ENCODE assay signal across 28 mouse cellular contexts in genomic region chr14:47049051-47049450, GRCm38 (mm10).
DNase-seq lines count a peak whose midpoint lies in the region; ATAC-seq lines count a peak whose summit lies in the region.
"Had no signal": no experiment of that assay in that cellular context is flagged by ENCODE, and none has a peak within 500 bp of the region (broad histone marks: within the 10 kb centered on the region; RNA-seq: fewer than 3 reads in every experiment).

No protein-coding gene starts in this region.

- no peak overlapping the region for H3K4me3 ChIP-seq in forebrain, embryonic 10.5 days
- no peak overlapping the region for H3K4me3 ChIP-seq in intestine, embryonic 16.5 days (ENCODE audit: low read length)
- H3K4me3 ChIP-seq: erythroblast, embryonic 14.5 days; forebrain, embryonic 13.5 days; heart, embryonic 10.5 days; hindbrain, embryonic 12.5 days; liver, embryonic 13.5 days; megakaryocyte, embryonic 14.5 days; midbrain, embryonic 12.5 days; myocyte; neural tube, embryonic 12.5 days had no signal

- intact Hi-C loops in gastrocnemius, postnatal 14 days (cut with DNase I; ENCODE audit: low total_unique reads): no loop called here

- no peak overlapping the region for H3K27ac ChIP-seq in forebrain, embryonic 10.5 days
- no peak overlapping the region for H3K27ac ChIP-seq in intestine, embryonic 16.5 days (ENCODE audit: low read length)
- H3K27ac ChIP-seq: forebrain, embryonic 13.5 days; heart, embryonic 10.5 days; hindbrain, embryonic 12.5 days; liver, embryonic 13.5 days; midbrain, embryonic 12.5 days; neural tube, embryonic 12.5 days had no signal

- 93% methylated on average over 6 of the region's 6 CpGs for WGBS in forebrain, embryonic 10.5 days
- WGBS in intestine, embryonic 16.5 days: 91% methylated on average over 6 of the region's 6 CpGs

- no peak for ATAC-seq in intestine, embryonic 16.5 days
- ATAC-seq: forebrain, embryonic 13.5 days; lung, postnatal 0 days had no signal

- no peak overlapping the region for H3K4me2 ChIP-seq in intestine, embryonic 16.5 days (ENCODE audit: low read depth, low read length)
- H3K4me2 ChIP-seq: forebrain, embryonic 13.5 days; hindbrain, embryonic 12.5 days; liver, embryonic 13.5 days; midbrain, embryonic 12.5 days; neural tube, embryonic 12.5 days had no signal

- no peak overlapping the region for H3K9ac ChIP-seq in intestine, embryonic 16.5 days (ENCODE audit: low read depth, low read length)
- H3K9ac ChIP-seq: forebrain, embryonic 13.5 days; hindbrain, embryonic 12.5 days; liver, embryonic 13.5 days; midbrain, embryonic 12.5 days; neural tube, embryonic 12.5 days had no signal

- no peaks in the 10 kb centered on the region for H3K27me3 ChIP-seq in forebrain, embryonic 10.5 days (ENCODE audit: poor library complexity, severe bottlenecking)
- no peaks in the 10 kb centered on the region for H3K27me3 ChIP-seq in intestine, embryonic 16.5 days (replicated peaks; ENCODE audit: control insufficient read depth, insufficient read depth, low read length)
- H3K27me3 ChIP-seq: forebrain, embryonic 13.5 days; hindbrain, embryonic 12.5 days; liver, embryonic 13.5 days; midbrain, embryonic 12.5 days; neural tube, embryonic 12.5 days had no signal

- no peaks in the 10 kb centered on the region for H3K36me3 ChIP-seq in forebrain, embryonic 10.5 days (replicated peaks)
- no peaks in the 10 kb centered on the region for H3K36me3 ChIP-seq in intestine, embryonic 16.5 days (ENCODE audit: control insufficient read depth, insufficient read depth, low read length)
- H3K36me3 ChIP-seq: hindbrain, embryonic 12.5 days; liver, embryonic 13.5 days; midbrain, embryonic 12.5 days; neural tube, embryonic 12.5 days had no signal

- H3K4me1 ChIP-seq in forebrain, embryonic 10.5 days: no peaks in the 10 kb centered on the region
- no peaks in the 10 kb centered on the region for H3K4me1 ChIP-seq in intestine, embryonic 16.5 days (ENCODE audit: control insufficient read depth, insufficient read depth, low read length)
- H3K4me1 ChIP-seq: forebrain, embryonic 13.5 days; hindbrain, embryonic 12.5 days; liver, embryonic 13.5 days; megakaryocyte, embryonic 14.5 days; midbrain, embryonic 12.5 days; neural tube, embryonic 12.5 days had no signal

- no peaks in the 10 kb centered on the region for H3K9me3 ChIP-seq in forebrain, embryonic 10.5 days
- H3K9me3 ChIP-seq in intestine, embryonic 16.5 days (ENCODE audit: control insufficient read depth, low read length): no peaks in the 10 kb centered on the region
- H3K9me3 ChIP-seq: forebrain, embryonic 13.5 days; heart, embryonic 10.5 days; hindbrain, embryonic 12.5 days; liver, embryonic 13.5 days; megakaryocyte, embryonic 14.5 days; midbrain, embryonic 12.5 days; neural tube, embryonic 12.5 days had no signal

- peak; percentile 42 for DNase-seq in 3134 (ENCODE audit: extremely low read depth, insufficient read length, low spot score)
- DNase-seq in 3T3-L1 (ENCODE audit: low read depth, low spot score): peak; percentile 22
- peak; percentile 4 for DNase-seq in adipocyte (ENCODE audit: low spot score)
- DNase-seq in layer of hippocampus, adult 9-10 months (ENCODE audit: low spot score): peak; percentile 8
- no peak for DNase-seq in forebrain, embryonic 10.5 days (ENCODE audit: extremely low spot score, low spot score)
- no peak for DNase-seq in gastrocnemius, postnatal 14 days
- no peak for DNase-seq in adrenal gland, adult 8-10 months
- DNase-seq: adrenal gland, postnatal 25 days; cerebellum, adult 2 months; cerebellum, postnatal 14 days; gastrocnemius, postnatal 10 days; heart, postnatal 36 days; kidney, adult 11 months; kidney, postnatal 14 days; left cerebral cortex, postnatal 4 days; liver, embryonic 13.5 days; lung, adult 18-20 months; lung, postnatal 4 days had no signal

Comparison
In these comparisons a context has a peak if more than half of its experiments do, and no peak if none do; other contexts are left out.
1. DNase-seq: peak in 3134 (single experiment), 3T3-L1 (single experiment), adipocyte (single experiment) and layer of hippocampus, adult 9-10 months (single experiment); none in forebrain, embryonic 10.5 days (single experiment), gastrocnemius, postnatal 14 days (single experiment) and adrenal gland, adult 8-10 months (single experiment).